Mouse (Mus musculus) G1E (cell line): ENCODE measurements around the gene L3hypdh. TPM values are rescaled to one million over a fixed set of nuclear protein-coding genes. Genes with fewer than 3 reads are reported as not detected.

Experiments used
- ATAC-seq: 2 replicates; pipeline ENCODE4 v1.8.0; 2016; ENCODE audit warnings: mild to moderate bottlenecking; ENCODE audit not compliant: insufficient number of reproducible peaks, poor library complexity, low FRiP score, severe bottlenecking; ENCODE audit errors: extremely low read depth
- DNase-seq: peaks from one replicate; pipeline ENCODE4 v3.0.0; 2012; ENCODE audit warnings: low spot score
- H3K27me3 ChIP-seq: 2 replicates; pipeline ENCODE4 v1.6.1; 2012; ENCODE audit warnings: mild to moderate bottlenecking, low read length, inconsistent platforms; ENCODE audit not compliant: insufficient read depth
- H3K36me3 ChIP-seq: replicated peaks from 2 replicates; pipeline ENCODE3; 2012; ENCODE audit warnings: mild to moderate bottlenecking, inconsistent platforms
- H3K4me1 ChIP-seq: 2 replicates; pipeline ENCODE4 v1.6.1; 2012; ENCODE audit warnings: low read depth, low read length, inconsistent platforms, mixed read lengths; ENCODE audit not compliant: insufficient read depth
- H3K4me3 ChIP-seq: 2 replicates; pipeline ENCODE4 v1.5.1; 2012; ENCODE audit warnings: low read depth, mild to moderate bottlenecking, inconsistent platforms, low read length, moderate library complexity, mixed read lengths
- H3K9me3 ChIP-seq: replicated peaks from 2 replicates; pipeline ENCODE4 v1.6.1; 2012; ENCODE audit warnings: inconsistent platforms
- CTCF ChIP-seq: IDR thresholded peaks from 2 replicates; pipeline ENCODE4 v1.5.1; 2012; ENCODE audit warnings: low read depth, low read length, inconsistent platforms, mixed read lengths
- GATA1 ChIP-seq: IDR thresholded peaks from 2 replicates; pipeline ENCODE4 v1.6.1; 2012; ENCODE audit warnings: borderline replicate concordance, low read length, inconsistent platforms, mixed read lengths
- GATA2 ChIP-seq: IDR thresholded peaks from 2 replicates; pipeline ENCODE4 v1.6.1; 2012; ENCODE audit warnings: low read depth, low read length, inconsistent platforms, borderline replicate concordance
- POLR2AphosphoS5 ChIP-seq: IDR thresholded peaks from 2 replicates; pipeline ENCODE4 v1.6.1; 2012; ENCODE audit warnings: low read depth, low read length, inconsistent platforms; ENCODE audit not compliant: insufficient replicate concordance
- TAL1 ChIP-seq: conservative IDR thresholded peaks from 2 replicates; pipeline ENCODE4 v1.6.1; 2012; ENCODE audit warnings: low read depth, low read length, inconsistent platforms, mixed read lengths
- polyA plus RNA-seq: library from polyadenylated mRNA; stranded (reverse); fragments of >175 nt; gene quantifications from 2 replicates; pipeline ENCODE4 v1.2.3, GENCODE M21; 2012
- total RNA-seq, 2 experiments: library from RNA; stranded (forward) in 1 of 2; stranded (reverse) in 1 of 2; fragments of 200-1000 nt in 1 of 2; fragments of >200 nt in 1 of 2; fragmentation: Nextera tagmentation in 1 of 2; gene quantifications; 2 replicates each; pipeline ENCODE4 v1.2.3; 2014 to 2017

Gene L3hypdh
- total and polyA plus RNA-seq, 3 experiments = 0.51 to 1.1 (median 0.98) TPM

DNA sequence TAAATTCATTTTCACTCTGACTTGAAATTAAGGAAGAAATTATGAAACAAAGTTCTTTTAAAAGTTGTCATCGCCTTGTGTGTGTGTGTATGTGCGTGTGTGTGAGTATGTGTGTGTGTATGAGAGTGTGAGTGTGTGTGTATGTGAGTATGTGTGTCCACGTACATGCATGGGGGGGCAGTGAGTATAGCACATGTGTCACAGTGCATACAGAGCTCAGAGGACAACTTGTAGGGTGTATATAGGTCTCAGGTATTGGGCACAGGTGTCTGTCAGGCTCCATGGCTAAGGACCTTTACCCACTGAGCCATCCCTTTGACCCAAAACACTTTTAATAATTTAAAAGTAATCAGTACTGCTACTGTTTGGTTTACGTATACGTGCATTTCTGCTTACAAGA is 18.8 kb upstream of the L3hypdh start:
- Histone ChIP-seq H3K36me3 (peaks cover 20% of the 10 kb centered on the region), H3K9me3 (no peaks in the 10 kb centered on the region), H3K4me3 (no peak overlapping the region), H3K4me1 (no peaks in the 10 kb centered on the region; the same call in 1 of the 2 replicates), H3K27me3 (peaks cover 15% of the 10 kb centered on the region)
- TF ChIP-seq CTCF = no peak
- TF ChIP-seq GATA1 = no peak
- TF ChIP-seq POLR2AphosphoS5 = no peak
- DNase-seq = no peak
- ATAC-seq = no peak

DNA sequence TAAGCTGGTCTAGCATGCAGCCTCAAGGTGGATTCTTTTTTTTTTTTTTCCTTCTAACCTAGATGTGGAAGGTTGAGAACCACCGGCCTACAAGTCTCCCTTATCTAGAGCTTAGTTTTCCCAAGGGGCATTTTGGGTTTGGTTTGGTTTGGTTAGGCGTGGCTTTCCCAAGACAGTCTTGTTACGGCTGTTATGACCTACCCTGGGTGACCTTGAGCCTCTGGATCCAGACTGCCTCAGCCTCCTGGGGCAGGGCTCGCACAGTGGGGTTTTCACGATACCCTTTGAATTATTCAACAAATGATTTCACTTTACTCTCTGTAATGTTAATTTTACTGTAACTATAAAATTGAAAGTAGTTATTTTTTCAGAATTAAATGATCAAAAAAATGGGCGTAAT is 17.5 kb upstream of the L3hypdh start:
- no peak for TF ChIP-seq CTCF
- TF ChIP-seq POLR2AphosphoS5 = no peak
- no peak for TF ChIP-seq TAL1
- TF ChIP-seq GATA1 = no peak
- no peak for TF ChIP-seq GATA2
- ATAC-seq (no peak), DNase-seq (no peak)
- Histone ChIP-seq H3K4me3 (no peak overlapping the region), H3K36me3 (peaks cover 27% of the 10 kb centered on the region), H3K4me1 (no peaks in the 10 kb centered on the region; the same call in 1 of the 2 replicates), H3K27me3 (peaks cover 9% of the 10 kb centered on the region), H3K9me3 (no peaks in the 10 kb centered on the region)

DNA sequence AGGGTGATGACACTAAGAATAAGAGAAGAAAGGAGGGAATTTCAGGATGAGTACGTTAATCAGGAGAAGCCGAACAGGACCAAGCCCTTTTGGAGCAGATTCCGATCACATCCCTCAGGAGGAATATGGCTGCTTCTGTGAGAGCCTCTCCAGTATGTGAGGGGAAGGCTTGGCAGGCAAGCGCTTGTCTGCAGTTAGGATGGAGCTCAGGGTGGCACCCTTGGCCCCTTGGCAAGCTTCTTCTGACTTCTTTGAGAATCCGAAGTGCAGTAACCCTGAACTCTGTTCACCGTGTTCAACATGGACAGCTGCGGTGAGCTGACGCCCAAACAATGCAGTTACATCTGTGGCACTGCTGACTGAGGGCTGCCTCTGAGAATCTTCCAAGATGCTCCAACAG is 11.7 kb upstream of the L3hypdh start:
- ATAC-seq = no peak

DNA sequence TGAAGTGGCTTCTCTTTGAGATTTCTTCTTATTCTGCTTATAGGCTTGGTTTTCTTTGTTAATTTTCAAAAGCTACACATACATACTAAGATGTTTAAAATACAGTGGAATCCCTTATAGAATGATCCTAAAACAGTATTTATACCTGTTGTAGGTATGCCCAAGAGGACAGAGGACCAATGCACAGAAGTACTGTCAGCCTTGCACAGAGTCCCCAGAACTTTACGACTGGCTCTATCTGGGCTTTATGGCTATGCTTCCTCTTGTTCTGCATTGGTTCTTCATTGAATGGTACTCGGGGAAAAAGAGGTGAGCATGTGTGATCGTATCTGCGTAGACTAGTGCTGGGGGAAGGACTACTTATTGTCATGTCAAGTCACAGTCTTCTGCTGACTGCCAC is 4.6 kb upstream of the L3hypdh start:
- H3K27me3 ChIP-seq = peaks cover under 1% of the 10 kb centered on the region; the same call in 1 of the 2 replicates
- ATAC-seq (no peak), DNase-seq (no peak)

More for the DNA sequence above, 11.7 kb upstream of the L3hypdh start:
- Histone ChIP-seq H3K27me3 (no peaks in the 10 kb centered on the region), H3K4me3 (no peak overlapping the region), H3K36me3 (peaks cover 82% of the 10 kb centered on the region), H3K9me3 (no peaks in the 10 kb centered on the region), H3K4me1 (no peaks in the 10 kb centered on the region)
- no peak for DNase-seq
- TF ChIP-seq CTCF (no peak), GATA1 (no peak), GATA2 (no peak), POLR2AphosphoS5 (no peak), TAL1 (no peak)

DNA sequence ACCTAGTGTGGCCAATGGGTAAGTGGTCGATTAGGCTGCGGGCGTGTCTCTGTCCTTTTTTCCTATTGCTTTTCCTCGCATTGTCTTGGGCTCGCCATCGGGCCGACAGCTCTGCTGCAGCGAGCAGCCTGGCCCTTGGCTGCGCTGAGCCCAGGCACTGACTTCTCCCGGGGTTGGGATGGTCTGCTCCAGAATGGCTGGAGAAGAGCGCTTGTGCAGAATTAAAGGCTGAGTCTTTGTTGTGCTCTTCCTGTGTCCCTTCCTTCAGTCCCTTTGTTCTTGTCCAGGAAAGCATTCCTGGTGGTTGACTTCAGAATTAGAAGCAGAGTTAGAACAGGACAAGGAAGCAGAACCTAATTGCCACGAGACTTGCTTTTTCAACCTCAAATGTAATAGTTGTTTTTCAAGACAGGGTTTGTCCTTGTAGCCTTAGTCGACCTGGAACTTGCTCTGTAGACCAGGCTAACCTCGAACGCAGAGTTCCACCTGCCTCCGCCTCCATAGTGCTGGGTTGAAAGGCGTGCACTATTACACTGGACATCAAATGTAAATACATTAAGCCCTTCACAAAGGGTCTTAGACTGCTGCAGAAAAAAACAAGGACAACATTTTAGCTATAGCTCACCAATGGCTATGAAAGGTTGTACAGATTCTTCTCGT is 1.1 kb upstream of the L3hypdh start:
- no peak for TF ChIP-seq GATA1
- no peak for TF ChIP-seq TAL1
- no peak for TF ChIP-seq POLR2AphosphoS5
- no peak for TF ChIP-seq CTCF
- no peak for TF ChIP-seq GATA2
- H3K27me3 ChIP-seq = peaks cover 11% of the 10 kb centered on the region; the same call in 1 of the 2 replicates
- peaks cover 13% of the 10 kb centered on the region for H3K36me3 ChIP-seq
- H3K4me1 ChIP-seq = peaks cover 39% of the 10 kb centered on the region
- DNase-seq (no peak), ATAC-seq (no peak)
- H3K9me3 ChIP-seq = no peaks in the 10 kb centered on the region
- H3K4me3 ChIP-seq = peak overlapping the region; percentile 75

More for the DNA sequence above, 4.6 kb upstream of the L3hypdh start:
- no peak overlapping the region for H3K4me3 ChIP-seq
- H3K4me1 ChIP-seq = peaks cover 22% of the 10 kb centered on the region
- peaks cover 48% of the 10 kb centered on the region for H3K36me3 ChIP-seq
- H3K9me3 ChIP-seq = no peaks in the 10 kb centered on the region
- TF ChIP-seq GATA1 (no peak), TAL1 (no peak), CTCF (no peak), GATA2 (no peak), POLR2AphosphoS5 (no peak)

DNA sequence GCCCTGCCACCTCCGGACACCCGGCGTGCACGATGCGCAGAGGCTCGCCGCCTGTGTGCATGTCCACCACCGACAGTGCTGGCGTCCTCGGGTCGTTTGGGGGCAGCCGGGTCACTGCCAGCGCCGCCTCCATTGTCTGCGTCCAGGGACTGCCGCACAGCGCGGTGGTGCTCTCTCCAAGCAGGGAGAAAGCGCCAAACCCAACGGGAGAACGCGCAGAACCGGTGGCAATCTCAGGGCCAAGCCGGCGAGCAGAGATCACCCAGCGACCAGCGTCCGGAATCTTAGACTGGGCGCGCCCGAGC is 263 bp downstream of the L3hypdh start:
- H3K4me1 ChIP-seq = peaks cover 40% of the 10 kb centered on the region
- ATAC-seq = 0 out of 2 replicates have a peak, but pooled peaks have one; percentile 0
- peak; percentile 48 for DNase-seq
- H3K9me3 ChIP-seq = no peaks in the 10 kb centered on the region
- H3K27me3 ChIP-seq = peaks cover 18% of the 10 kb centered on the region
- TF ChIP-seq GATA1 (no peak), GATA2 (no peak), POLR2AphosphoS5 (no peak), TAL1 (no peak), CTCF (no peak)
- H3K36me3 ChIP-seq = peaks cover 5% of the 10 kb centered on the region
- peak overlapping the region; percentile 75 for H3K4me3 ChIP-seq
